In genomic region chr2:101580977-101581376, GRCm38 (mm10) we compare ENCODE assay signal across 1 mouse cellular context.
TF ChIP-seq lines count a peak whose summit lies in the region.

No protein-coding gene starts in this region.

TF ChIP-seq in MEL, 35 proteins besides CTCF, POLR2A, EP300 and RAD21 (continued from another document):
- peak; percentile 22; the same call in 1 of the 2 replicates for TF ChIP-seq SIN3A (IDR thresholded peaks at IDR 0.05; ENCODE audit: low read length)
- no peak for TF ChIP-seq MYB (IDR thresholded peaks at IDR 0.05; ENCODE audit: low read depth, low read length)
